Mouse (Mus musculus): ENCODE measurements around the gene Mrgprh.

GRCm38 (mm10) chr17:12846474-12846873, 29.4 kb upstream of the Mrgprh start:
- TF ChIP-seq CTCF (IDR thresholded peaks at IDR 0.05; ENCODE audit: insufficient read depth, low read length) (no peak), POLR2A (IDR thresholded peaks at IDR 0.05; ENCODE audit: borderline replicate concordance, extremely low read depth, low read depth, low read length) (no peak)

Measured in lung, adult 2 months (tissue).